Comparison of ENCODE assay signal across 23 mouse cellular contexts in genomic region chr17:29478271-29478670, GRCm38 (mm10). TPM values are rescaled to one million over a fixed set of nuclear protein-coding genes. Genes with fewer than 3 reads are reported as not detected.
DNase-seq lines count a peak whose midpoint lies in the region; ATAC-seq and TF ChIP-seq lines count a peak whose summit lies in the region.
"Had no signal": no experiment of that assay in that cellular context is flagged by ENCODE, and none has a peak within 500 bp of the region (broad histone marks: within the 10 kb centered on the region; RNA-seq: fewer than 3 reads in every experiment).

No protein-coding gene starts in this region.

- DNase-seq in liver, embryonic 11.5 days (ENCODE audit: low spot score), result no peak
- no peak for DNase-seq in stomach, postnatal 0 days (ENCODE audit: low spot score)
- no peak for DNase-seq in layer of hippocampus, postnatal 14 days (ENCODE audit: low spot score in 2 of 2)
- DNase-seq: adrenal gland, adult 8-10 months; adrenal gland, postnatal 36 days; cerebellum, adult 11 months; cerebellum, adult 8-10 months; cerebellum, postnatal 25 days; forebrain, postnatal 0 days; gastrocnemius, adult 2 months; gastrocnemius, postnatal 25 days; heart, adult 11 months; heart, postnatal 10 days; heart, postnatal 4 days had no signal

- TF ChIP-seq POLR2A in bone marrow macrophage, adult 2 months (IDR thresholded peaks at IDR 0.05; ENCODE audit: borderline replicate concordance, low read depth, low read length), result no peak

- 45% methylated on average over 4 of the region's 4 CpGs for WGBS in liver, embryonic 12.5 days (ENCODE audit: insufficient replicate concordance)
- 69% methylated on average over 4 of the region's 4 CpGs for WGBS in liver, embryonic 11.5 days
- WGBS in stomach, postnatal 0 days, result 74% methylated on average over 4 of the region's 4 CpGs
- 91% methylated on average over 4 of the region's 4 CpGs for WGBS in forebrain, embryonic 16.5 days
- 69% methylated on average over 4 of the region's 4 CpGs for WGBS in intestine, postnatal 0 days

- H3K36me3 ChIP-seq in liver, embryonic 12.5 days, result no peaks in the 10 kb centered on the region
- H3K36me3 ChIP-seq in liver, embryonic 11.5 days (ENCODE audit: control insufficient read depth, insufficient read depth, low read length), result no peaks in the 10 kb centered on the region
- no peaks in the 10 kb centered on the region for H3K36me3 ChIP-seq in stomach, postnatal 0 days (ENCODE audit: control insufficient read depth, insufficient read depth, low read length)
- no peaks in the 10 kb centered on the region for H3K36me3 ChIP-seq in forebrain, embryonic 16.5 days (ENCODE audit: control insufficient read depth, insufficient read depth)
- H3K36me3 ChIP-seq in intestine, postnatal 0 days (ENCODE audit: control insufficient read depth, insufficient read depth), result no peaks in the 10 kb centered on the region
- H3K36me3 ChIP-seq: embryonic facial prominence, embryonic 13.5 days; forebrain, embryonic 12.5 days; hindbrain, embryonic 12.5 days had no signal

- peaks cover 45% of the 10 kb centered on the region for H3K4me1 ChIP-seq in liver, embryonic 12.5 days
- peaks cover 10% of the 10 kb centered on the region for H3K4me1 ChIP-seq in liver, embryonic 11.5 days (replicated peaks; ENCODE audit: control insufficient read depth, insufficient read depth, low read length)
- peaks cover 26% of the 10 kb centered on the region for H3K4me1 ChIP-seq in bone marrow macrophage, adult 2 months (ENCODE audit: control insufficient read depth, insufficient read depth, low read length)
- H3K4me1 ChIP-seq in stomach, postnatal 0 days (replicated peaks; ENCODE audit: control insufficient read depth, insufficient read depth), result no peaks in the 10 kb centered on the region
- no peaks in the 10 kb centered on the region for H3K4me1 ChIP-seq in forebrain, embryonic 16.5 days (replicated peaks; ENCODE audit: control insufficient read depth, insufficient read depth, low read length)
- no peaks in the 10 kb centered on the region for H3K4me1 ChIP-seq in intestine, postnatal 0 days (replicated peaks; ENCODE audit: control insufficient read depth, insufficient read depth, low read length)
- H3K4me1 ChIP-seq: embryonic facial prominence, embryonic 13.5 days; forebrain, embryonic 12.5 days; hindbrain, embryonic 12.5 days had no signal

- no peak overlapping the region for H3K4me2 ChIP-seq in liver, embryonic 12.5 days
- H3K4me2 ChIP-seq in liver, embryonic 11.5 days, result no peak overlapping the region
- H3K4me2 ChIP-seq in stomach, postnatal 0 days (replicated peaks; ENCODE audit: low read depth), result no peak overlapping the region
- no peak overlapping the region for H3K4me2 ChIP-seq in forebrain, embryonic 16.5 days (ENCODE audit: low read length)
- H3K4me2 ChIP-seq in intestine, postnatal 0 days (replicated peaks; ENCODE audit: low read depth), result no peak overlapping the region
- H3K4me2 ChIP-seq: embryonic facial prominence, embryonic 13.5 days; forebrain, embryonic 12.5 days; hindbrain, embryonic 12.5 days had no signal

- ATAC-seq in liver, embryonic 12.5 days, result no peak
- no peak for ATAC-seq in liver, embryonic 11.5 days (replicated peaks; ENCODE audit: low FRiP score)
- ATAC-seq in megakaryocyte, adult 5-6 weeks (ENCODE audit: poor library complexity, severe bottlenecking), result peak; percentile 59
- peak; percentile 59 for ATAC-seq in stomach, postnatal 0 days (ENCODE audit: low FRiP score, low TSS enrichment)
- ATAC-seq in forebrain, embryonic 16.5 days, result no peak
- no peak for ATAC-seq in intestine, postnatal 0 days
- ATAC-seq: forebrain, postnatal 0 days; hindbrain, embryonic 16.5 days had no signal

- peak overlapping the region; percentile 46 for H3K9ac ChIP-seq in liver, embryonic 12.5 days
- no peak overlapping the region for H3K9ac ChIP-seq in liver, embryonic 11.5 days (ENCODE audit: low read depth, low read length)
- H3K9ac ChIP-seq in stomach, postnatal 0 days (ENCODE audit: low read length), result no peak overlapping the region
- H3K9ac ChIP-seq in forebrain, embryonic 16.5 days (replicated peaks; ENCODE audit: low read depth, low read length), result no peak overlapping the region
- H3K9ac ChIP-seq in intestine, postnatal 0 days (ENCODE audit: low read depth, low read length), result no peak overlapping the region
- H3K9ac ChIP-seq: embryonic facial prominence, embryonic 13.5 days; forebrain, embryonic 12.5 days; forebrain, postnatal 0 days; hindbrain, embryonic 12.5 days had no signal

- H3K27ac ChIP-seq in liver, embryonic 12.5 days, result no peak overlapping the region
- no peak overlapping the region for H3K27ac ChIP-seq in liver, embryonic 11.5 days (ENCODE audit: low read depth, low read length)
- H3K27ac ChIP-seq in bone marrow macrophage, adult 2 months (ENCODE audit: insufficient read depth, low read depth, low read length), result peak overlapping the region; percentile 81
- no peak overlapping the region for H3K27ac ChIP-seq in stomach, postnatal 0 days (replicated peaks)
- H3K27ac ChIP-seq in forebrain, embryonic 16.5 days (ENCODE audit: low read length), result no peak overlapping the region
- no peak overlapping the region for H3K27ac ChIP-seq in intestine, postnatal 0 days (ENCODE audit: low read depth, low read length)
- H3K27ac ChIP-seq: embryonic facial prominence, embryonic 13.5 days; forebrain, embryonic 12.5 days; gastrocnemius, adult 2 months; hindbrain, embryonic 12.5 days had no signal

- H3K9me3 ChIP-seq in liver, embryonic 12.5 days (replicated peaks), result peaks cover 10% of the 10 kb centered on the region
- H3K9me3 ChIP-seq in liver, embryonic 11.5 days (ENCODE audit: control insufficient read depth, low read length), result 0 out of 2 replicates have a peak, but pooled peaks cover 4% of the 10 kb centered on the region
- H3K9me3 ChIP-seq in stomach, postnatal 0 days (ENCODE audit: control insufficient read depth, low read length), result 0 out of 2 replicates have a peak, but pooled peaks cover 3% of the 10 kb centered on the region
- H3K9me3 ChIP-seq in forebrain, embryonic 16.5 days (ENCODE audit: control insufficient read depth, low read length), result no peaks in the 10 kb centered on the region
- 0 out of 2 replicates have a peak, but pooled peaks cover 3% of the 10 kb centered on the region for H3K9me3 ChIP-seq in intestine, postnatal 0 days (ENCODE audit: control insufficient read depth)

- TF ChIP-seq EP300 in stomach, postnatal 0 days (optimal IDR thresholded peaks at IDR 0.05), result no peak

- no peak overlapping the region for H3K4me3 ChIP-seq in liver, embryonic 12.5 days
- no peak overlapping the region for H3K4me3 ChIP-seq in liver, embryonic 11.5 days (ENCODE audit: low read depth, low read length)
- H3K4me3 ChIP-seq in bone marrow macrophage, adult 2 months (ENCODE audit: insufficient read depth, low read length), result no peak overlapping the region
- H3K4me3 ChIP-seq in stomach, postnatal 0 days (ENCODE audit: low read depth, low read length), result no peak overlapping the region
- H3K4me3 ChIP-seq in forebrain, embryonic 16.5 days (replicated peaks; ENCODE audit: low read length), result no peak overlapping the region
- H3K4me3 ChIP-seq in intestine, postnatal 0 days (ENCODE audit: low read depth, low read length), result no peak overlapping the region
- H3K4me3 ChIP-seq: embryonic facial prominence, embryonic 13.5 days; forebrain, embryonic 12.5 days; gastrocnemius, adult 2 months; hindbrain, embryonic 12.5 days had no signal

- H3K27me3 ChIP-seq in liver, embryonic 12.5 days (replicated peaks), result peaks cover 11% of the 10 kb centered on the region; the same call in 1 of the 2 replicates
- H3K27me3 ChIP-seq in liver, embryonic 11.5 days (replicated peaks; ENCODE audit: control insufficient read depth, insufficient read depth, low read length), result no peaks in the 10 kb centered on the region
- H3K27me3 ChIP-seq in stomach, postnatal 0 days (ENCODE audit: control insufficient read depth, insufficient read depth, low read length), result no peaks in the 10 kb centered on the region
- no peaks in the 10 kb centered on the region for H3K27me3 ChIP-seq in forebrain, embryonic 16.5 days (replicated peaks; ENCODE audit: control insufficient read depth, insufficient read depth, low read length)
- no peaks in the 10 kb centered on the region for H3K27me3 ChIP-seq in intestine, postnatal 0 days (replicated peaks; ENCODE audit: control insufficient read depth, insufficient read depth, low read length)
- H3K27me3 ChIP-seq: embryonic facial prominence, embryonic 13.5 days; forebrain, embryonic 12.5 days; hindbrain, embryonic 12.5 days had no signal

- TF ChIP-seq CTCF in bone marrow macrophage, adult 2 months (IDR thresholded peaks at IDR 0.05; ENCODE audit: low read depth, low read length), result no peak
- no peak for TF ChIP-seq CTCF in stomach, postnatal 0 days (IDR thresholded peaks at IDR 0.05; ENCODE audit: low read depth)
- no peak for TF ChIP-seq CTCF in intestine, postnatal 0 days (IDR thresholded peaks at IDR 0.05; ENCODE audit: low read depth)

RNA-seq across cellular contexts. Expression of gene Pim1, which starts 12.3 kb away (rescaled TPM):
- 112 and 114 TPM in 2 replicates for polyA plus RNA-seq in liver, embryonic 12.5 days (2016; fragmentation: Nextera tagmentation; extraction: Ambion mirVana)
- 41.6 and 47.0 TPM in 2 replicates for polyA plus RNA-seq in liver, embryonic 11.5 days (2014; fragmentation: Nextera tagmentation; extraction: Ambion mirVana)
- polyA plus RNA-seq in bone marrow macrophage, adult 2 months (2012; ENCODE audit: insufficient read depth, insufficient read length, missing spikeins), result 84.5 and 85.2 TPM in 2 replicates
- total RNA-seq in megakaryocyte, adult 5-6 weeks (2015), result 65.2 and 66.9 TPM in 2 replicates
- 155 and 168 TPM in 2 replicates for total RNA-seq in megakaryocyte, adult 5-6 weeks (2017)
- 28.6 and 32.8 TPM in 2 replicates for polyA plus RNA-seq in stomach, postnatal 0 days (2015; fragmentation: Nextera tagmentation; extraction: Ambion mirVana)
- 1 to 10 TPM; 3.1 to 6.0 TPM for total RNA-seq in layer of hippocampus, postnatal 14 days (2021)
- polyA plus RNA-seq in forebrain, embryonic 16.5 days (2015; fragmentation: Nextera tagmentation; extraction: Ambion mirVana), result 11.4 and 11.8 TPM in 2 replicates
- 16.8 and 18.9 TPM in 2 replicates for polyA plus RNA-seq in intestine, postnatal 0 days (2015; fragmentation: Nextera tagmentation; extraction: Ambion mirVana)

Comparison
In these comparisons a context has a peak if more than half of its experiments do, and no peak if none do; other contexts are left out.
1. ATAC-seq: peak in megakaryocyte, adult 5-6 weeks (single experiment) and stomach, postnatal 0 days (single experiment); none in liver, embryonic 12.5 days (single experiment), liver, embryonic 11.5 days (single experiment), forebrain, embryonic 16.5 days (single experiment) and intestine, postnatal 0 days (single experiment).